In the genomic region with DNA sequence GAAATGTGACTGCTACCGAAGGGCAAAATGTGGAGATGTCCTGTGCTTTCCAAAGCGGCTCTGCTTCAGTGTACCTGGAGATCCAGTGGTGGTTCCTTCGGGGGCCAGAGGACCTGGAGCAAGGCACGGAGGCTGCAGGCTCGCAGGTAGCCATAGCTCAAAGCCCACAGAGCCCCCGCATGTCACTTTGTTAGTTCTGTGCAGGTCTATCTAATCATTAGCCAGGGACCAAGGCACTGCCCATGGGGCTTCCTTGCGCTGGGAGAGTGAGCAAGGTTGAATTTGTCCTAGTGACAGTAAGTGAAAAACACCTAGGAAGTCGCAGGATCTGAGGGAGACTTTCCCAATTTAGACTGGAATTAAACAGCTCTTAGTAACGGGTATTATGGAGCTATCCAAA, we compare ENCODE assay signal across 13 mouse cellular contexts. TPM values are rescaled to one million over a fixed set of nuclear protein-coding genes. Genes with fewer than 3 reads are reported as not detected.
DNase-seq lines count a peak whose midpoint lies in the region; ATAC-seq and TF ChIP-seq lines count a peak whose summit lies in the region.
"Had no signal": no experiment of that assay in that cellular context is flagged by ENCODE, and none has a peak within 500 bp of the region (broad histone marks: within the 10 kb centered on the region; RNA-seq: fewer than 3 reads in every experiment).

No protein-coding gene starts in this region.

- peak; percentile 56 for DNase-seq in forebrain, embryonic 11.5 days (ENCODE audit: low spot score)
- no peak for DNase-seq in forebrain, embryonic 10.5 days (ENCODE audit: extremely low spot score, low spot score)
- DNase-seq in brain, embryonic 14.5 days (ENCODE audit: low read depth): peak; percentile 30
- peak; percentile 23 for DNase-seq in hindbrain, embryonic 11.5 days (ENCODE audit: low spot score)
- no peak for DNase-seq in midbrain, postnatal 0 days (ENCODE audit: low spot score)
- DNase-seq in ovary, adult 18-20 months (ENCODE audit: low spot score): no peak
- DNase-seq in cerebellum, postnatal 4 days (ENCODE audit: low spot score in 2 of 2): no peak
- no peak for DNase-seq in heart, adult 2 months
- DNase-seq: cerebellum, postnatal 10 days; lung, embryonic 14.5 days had no signal

- H3K9me3 ChIP-seq in forebrain, embryonic 11.5 days (ENCODE audit: control insufficient read depth, low read length): no peaks in the 10 kb centered on the region
- H3K9me3 ChIP-seq in forebrain, embryonic 10.5 days: no peaks in the 10 kb centered on the region
- H3K9me3 ChIP-seq in hindbrain, embryonic 11.5 days (ENCODE audit: control insufficient read depth, low read length): no peaks in the 10 kb centered on the region
- no peaks in the 10 kb centered on the region for H3K9me3 ChIP-seq in midbrain, postnatal 0 days (ENCODE audit: low read length)
- H3K9me3 ChIP-seq: heart, embryonic 12.5 days had no signal

- no peak for TF ChIP-seq POLR2A in brain, embryonic 14.5 days (IDR thresholded peaks at IDR 0.05; ENCODE audit: borderline replicate concordance, extremely low read depth, insufficient read depth, insufficient read length, poor library complexity, severe bottlenecking)
- TF ChIP-seq POLR2A in heart, adult 2 months (IDR thresholded peaks at IDR 0.05; ENCODE audit: insufficient read depth, low read depth, low read length): no peak

- ATAC-seq in forebrain, embryonic 11.5 days (replicated peaks; ENCODE audit: low FRiP score): no peak
- ATAC-seq in hindbrain, embryonic 11.5 days (ENCODE audit: low FRiP score): no peak
- ATAC-seq in midbrain, postnatal 0 days (ENCODE audit: low FRiP score): no peak
- ATAC-seq: intestine, postnatal 0 days had no signal

- H3K79me2 ChIP-seq in heart, adult 2 months (replicated peaks; ENCODE audit: control insufficient read depth, insufficient read depth, low read length): no peaks in the 10 kb centered on the region

- WGBS in forebrain, embryonic 11.5 days: 14% methylated on average over 9 of the region's 9 CpGs
- WGBS in forebrain, embryonic 10.5 days: 18% methylated on average over 9 of the region's 9 CpGs
- WGBS in hindbrain, embryonic 11.5 days: 18% methylated on average over 9 of the region's 9 CpGs
- WGBS in midbrain, postnatal 0 days: 24% methylated on average over 9 of the region's 9 CpGs
- WGBS in heart, adult 2 months: 27% methylated on average over 9 of the region's 9 CpGs

- no peak overlapping the region for H3K9ac ChIP-seq in forebrain, embryonic 11.5 days (ENCODE audit: low read length)
- H3K9ac ChIP-seq in hindbrain, embryonic 11.5 days (ENCODE audit: low read depth, low read length): no peak overlapping the region
- H3K9ac ChIP-seq in midbrain, postnatal 0 days (replicated peaks; ENCODE audit: low read length, poor library complexity, severe bottlenecking): peak overlapping the region; percentile 59
- no peak overlapping the region for H3K9ac ChIP-seq in heart, adult 2 months (ENCODE audit: low read depth, low read length)
- H3K9ac ChIP-seq: heart, embryonic 12.5 days; lung, embryonic 14.5 days had no signal

- no peak for TF ChIP-seq CTCF in brain, embryonic 14.5 days (IDR thresholded peaks at IDR 0.05; ENCODE audit: borderline replicate concordance, extremely low read depth, insufficient read depth, insufficient read length)
- no peak for TF ChIP-seq CTCF in midbrain, postnatal 0 days (IDR thresholded peaks at IDR 0.05)
- TF ChIP-seq CTCF in heart, adult 2 months (IDR thresholded peaks at IDR 0.05): no peak

- H3K36me3 ChIP-seq in forebrain, embryonic 11.5 days (ENCODE audit: control insufficient read depth, insufficient read depth, low read length): no peaks in the 10 kb centered on the region
- no peaks in the 10 kb centered on the region for H3K36me3 ChIP-seq in forebrain, embryonic 10.5 days (replicated peaks)
- no peaks in the 10 kb centered on the region for H3K36me3 ChIP-seq in hindbrain, embryonic 11.5 days (ENCODE audit: control insufficient read depth, insufficient read depth, low read length)
- H3K36me3 ChIP-seq in midbrain, postnatal 0 days (ENCODE audit: insufficient read depth, low read length): peaks cover 3% of the 10 kb centered on the region
- no peaks in the 10 kb centered on the region for H3K36me3 ChIP-seq in heart, adult 2 months (ENCODE audit: control insufficient read depth, insufficient read depth, low read length)
- H3K36me3 ChIP-seq: heart, embryonic 12.5 days had no signal

- no peak overlapping the region for H3K27ac ChIP-seq in forebrain, embryonic 11.5 days (ENCODE audit: low read depth, low read length)
- H3K27ac ChIP-seq in forebrain, embryonic 10.5 days: no peak overlapping the region
- no peak overlapping the region for H3K27ac ChIP-seq in hindbrain, embryonic 11.5 days (ENCODE audit: low read depth, low read length)
- peak overlapping the region; percentile 19 for H3K27ac ChIP-seq in midbrain, postnatal 0 days (ENCODE audit: low read depth, low read length)
- H3K27ac ChIP-seq in heart, adult 2 months: no peak overlapping the region

- intact Hi-C loops in heart, adult 2 months (cut with DNase I): no loop called here

- peaks cover 23% of the 10 kb centered on the region for H3K27me3 ChIP-seq in forebrain, embryonic 11.5 days (ENCODE audit: control insufficient read depth, insufficient read depth, low read length)
- H3K27me3 ChIP-seq in forebrain, embryonic 10.5 days (ENCODE audit: poor library complexity, severe bottlenecking): peaks cover 52% of the 10 kb centered on the region
- peaks cover 26% of the 10 kb centered on the region for H3K27me3 ChIP-seq in hindbrain, embryonic 11.5 days (ENCODE audit: control insufficient read depth, insufficient read depth, low read length)
- no peaks in the 10 kb centered on the region for H3K27me3 ChIP-seq in midbrain, postnatal 0 days (ENCODE audit: insufficient read depth, low read length)
- peaks cover 9% of the 10 kb centered on the region for H3K27me3 ChIP-seq in heart, adult 2 months (ENCODE audit: control insufficient read depth, insufficient read depth, low read length)

- peaks cover 2% of the 10 kb centered on the region; the same call in 1 of the 2 replicates for H3K4me1 ChIP-seq in forebrain, embryonic 11.5 days (replicated peaks; ENCODE audit: control insufficient read depth, insufficient read depth, low read length)
- peaks cover 24% of the 10 kb centered on the region for H3K4me1 ChIP-seq in forebrain, embryonic 10.5 days
- H3K4me1 ChIP-seq in hindbrain, embryonic 11.5 days (replicated peaks; ENCODE audit: control insufficient read depth, insufficient read depth, low read length): no peaks in the 10 kb centered on the region
- 0 out of 2 replicates have a peak, but pooled peaks cover 3% of the 10 kb centered on the region for H3K4me1 ChIP-seq in midbrain, postnatal 0 days (ENCODE audit: insufficient read depth, low read length)
- H3K4me1 ChIP-seq in heart, adult 2 months (ENCODE audit: control insufficient read depth, insufficient read depth, low read length): no peaks in the 10 kb centered on the region

- no peak for TF ChIP-seq EP300 in heart, adult 2 months (IDR thresholded peaks at IDR 0.05; ENCODE audit: insufficient read depth, low read depth, low read length)

- no peak overlapping the region for H3K4me2 ChIP-seq in forebrain, embryonic 11.5 days (ENCODE audit: low read depth, low read length, severe bottlenecking)
- H3K4me2 ChIP-seq in hindbrain, embryonic 11.5 days (replicated peaks; ENCODE audit: low read depth, low read length): no peak overlapping the region
- H3K4me2 ChIP-seq in midbrain, postnatal 0 days (ENCODE audit: low read depth, low read length, poor library complexity, severe bottlenecking): peak overlapping the region; percentile 88

- no peak overlapping the region for H3K4me3 ChIP-seq in forebrain, embryonic 11.5 days (ENCODE audit: low read depth, low read length)
- no peak overlapping the region for H3K4me3 ChIP-seq in forebrain, embryonic 10.5 days
- H3K4me3 ChIP-seq in hindbrain, embryonic 11.5 days (ENCODE audit: low read depth, low read length): no peak overlapping the region
- peak overlapping the region; percentile 58 for H3K4me3 ChIP-seq in midbrain, postnatal 0 days (ENCODE audit: low read depth, low read length)
- no peak overlapping the region for H3K4me3 ChIP-seq in heart, adult 2 months
- H3K4me3 ChIP-seq: myocyte had no signal

RNA-seq across cellular contexts. Expression of gene Vstm2a, which starts 2.4 kb away (rescaled TPM):
- 2.8 and 4.0 TPM in 2 replicates for polyA plus RNA-seq in forebrain, embryonic 11.5 days (2014; fragmentation: Nextera tagmentation; extraction: Ambion mirVana)
- 0.14 and 0.79 TPM in 2 replicates for polyA plus RNA-seq in forebrain, embryonic 10.5 days (2016; fragmentation: Nextera tagmentation; extraction: Ambion mirVana)
- polyA plus RNA-seq in brain, embryonic 14.5 days (2012; rRNA removed): 34.9 and 46.8 TPM in 2 replicates
- polyA plus RNA-seq in hindbrain, embryonic 11.5 days (2014; fragmentation: Nextera tagmentation; extraction: Ambion mirVana): 4.3 and 5.5 TPM in 2 replicates
- total RNA-seq in midbrain, postnatal 0 days (2014; rRNA removed): 164 and 172 TPM in 2 replicates
- 128 and 134 TPM in 2 replicates for polyA plus RNA-seq in midbrain, postnatal 0 days (2015; fragmentation: Nextera tagmentation; extraction: Ambion mirVana)
- not detected for total RNA-seq in heart, adult 2 months (2021)
- not detected in 2 replicates for polyA plus RNA-seq in heart, adult 2 months (2012; rRNA removed)
- polyA plus RNA-seq: heart, embryonic 12.5 days; lung, embryonic 14.5 days; myocyte had no signal

Comparison
In these comparisons a context has a peak if more than half of its experiments do, and no peak if none do; other contexts are left out.
1. DNase-seq: peak in forebrain, embryonic 11.5 days (single experiment), brain, embryonic 14.5 days (single experiment) and hindbrain, embryonic 11.5 days (single experiment); none in forebrain, embryonic 10.5 days (single experiment), midbrain, postnatal 0 days (single experiment), ovary, adult 18-20 months (single experiment), cerebellum, postnatal 4 days (0 of 2) and heart, adult 2 months (0 of 2).